Mouse (Mus musculus) kidney, embryonic 14.5 days (tissue): Measurements from ENCODE around the gene Atxn10. TPM values are rescaled to one million over a fixed set of nuclear protein-coding genes. Genes with fewer than 3 reads are reported as not detected.

Experiments
- ATAC-seq: fragments of 200-750 bp; cut with Nextera tagmentation; 2 replicates; pipeline ENCODE4 v1.8.0; 2017; ENCODE audit warnings: moderate number of reproducible peaks, mild to moderate bottlenecking, moderate TSS enrichment, moderate library complexity; ENCODE audit not compliant: low FRiP score, low TSS enrichment
- H3K27ac ChIP-seq: fragments of 300-500 bp; sonication (generic); 2 replicates; pipeline ENCODE4 v1.5.1; 2014; ENCODE audit warnings: low read depth, mild to moderate bottlenecking, low read length, moderate library complexity, mixed read lengths
- H3K27me3 ChIP-seq: fragments of 300-500 bp; sonication (generic); 2 replicates; pipeline ENCODE4 v1.6.1; 2014; ENCODE audit warnings: mild to moderate bottlenecking, low read length; ENCODE audit not compliant: control insufficient read depth, insufficient read depth
- H3K36me3 ChIP-seq: fragments of 300-500 bp; sonication (generic); 2 replicates; pipeline ENCODE4 v1.6.1; 2014; ENCODE audit warnings: low read length, mixed read lengths; ENCODE audit not compliant: control insufficient read depth, insufficient read depth
- H3K4me1 ChIP-seq: fragments of 300-500 bp; sonication (generic); 2 replicates; pipeline ENCODE4 v1.6.1; 2014; ENCODE audit warnings: low read length, mixed read lengths; ENCODE audit not compliant: control insufficient read depth, insufficient read depth
- H3K4me2 ChIP-seq: fragments of 300-500 bp; sonication (generic); replicated peaks from 2 replicates; pipeline ENCODE4 v1.6.1; 2014; ENCODE audit warnings: low read depth, mild to moderate bottlenecking, low read length
- H3K4me3 ChIP-seq: fragments of 300-500 bp; sonication (generic); 2 replicates; pipeline ENCODE4 v1.5.1; 2014; ENCODE audit warnings: mild to moderate bottlenecking, low read length
- H3K9ac ChIP-seq: fragments of 300-500 bp; sonication (generic); 2 replicates; pipeline ENCODE4 v1.6.1; 2014; ENCODE audit warnings: low read depth, mild to moderate bottlenecking, low read length, moderate library complexity
- H3K9me3 ChIP-seq: fragments of 300-500 bp; sonication (generic); 2 replicates; pipeline ENCODE4 v1.6.1; 2016; ENCODE audit warnings: low read length; ENCODE audit not compliant: control insufficient read depth
- WGBS: fragments of 180-500 bp; shearing (Covaris S2); extraction: QIAGEN DNeasy Blood & Tissue Kit; methylation state at CpG from one replicate; pipeline ENCODE4 v1.1.7; 2014; 5-methylcytosine and 5-hydroxymethylcytosine counted together
- polyA plus RNA-seq: library from polyadenylated mRNA; unstranded; fragments of >200 nt; fragmentation: Nextera tagmentation; extraction: Ambion mirVana; gene quantifications from 2 replicates; pipeline ENCODE4 v1.2.1, GENCODE M21; 2014

Atxn10 gene
- polyA plus RNA-seq, 1 experiment from 2014 or later, result 297 TPM

DNA sequence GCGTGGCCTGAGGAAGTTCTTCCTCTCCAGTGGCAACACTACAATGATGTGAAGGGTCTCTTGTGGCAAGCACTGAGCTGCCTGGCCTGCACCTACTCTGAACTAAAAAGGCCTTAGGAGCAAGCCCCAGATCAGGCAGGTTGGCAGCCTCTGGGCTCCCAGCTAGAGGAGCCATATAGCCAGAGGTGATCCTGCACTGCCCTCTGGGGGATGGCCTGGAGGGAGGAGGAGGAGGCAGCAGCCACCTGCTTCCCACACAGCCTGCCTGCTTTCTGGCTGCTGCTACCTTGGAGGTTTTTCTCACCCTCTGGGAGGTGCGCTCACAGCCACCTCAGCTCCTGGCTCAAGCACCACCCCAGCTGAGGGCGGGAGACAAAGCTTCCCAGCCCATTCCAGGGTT is 144.6 kb downstream of the Atxn10 start:
- 39% methylated on average over 3 of the region's 3 CpGs for WGBS
- Histone ChIP-seq H3K27ac (no peak overlapping the region), H3K4me3 (no peak overlapping the region), H3K36me3 (no peaks in the 10 kb centered on the region), H3K4me1 (no peaks in the 10 kb centered on the region), H3K4me2 (no peak overlapping the region), H3K9ac (no peak overlapping the region), H3K9me3 (no peaks in the 10 kb centered on the region), H3K27me3 (no peaks in the 10 kb centered on the region)
- ATAC-seq, result no peak

DNA sequence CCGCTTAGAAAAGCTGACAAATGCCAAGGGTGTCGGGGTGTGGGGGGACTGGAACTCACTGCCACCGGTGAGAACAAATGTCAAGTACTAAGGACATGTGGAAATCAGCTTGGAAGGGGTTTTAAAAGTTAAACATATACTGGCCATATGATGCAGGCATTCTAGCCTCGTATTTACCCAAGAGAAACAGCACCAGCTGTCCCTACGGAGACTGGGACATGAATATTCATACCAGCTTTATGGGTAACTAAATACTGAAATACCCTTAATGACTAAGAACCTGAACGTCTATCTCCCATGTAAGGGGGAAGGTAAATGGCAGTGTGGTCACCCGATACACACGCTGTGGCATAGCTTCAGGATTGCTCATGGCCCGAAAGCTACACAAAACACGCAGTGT is 152.9 kb downstream of the Atxn10 start:
- H3K9ac ChIP-seq, result no peak overlapping the region
- ATAC-seq, result no peak
- no peaks in the 10 kb centered on the region for H3K36me3 ChIP-seq
- H3K4me1 ChIP-seq, result no peaks in the 10 kb centered on the region
- no peak overlapping the region for H3K27ac ChIP-seq
- H3K4me3 ChIP-seq, result no peak overlapping the region
- WGBS, result 67% methylated on average over 10 of the region's 10 CpGs
- H3K4me2 ChIP-seq, result no peak overlapping the region
- H3K9me3 ChIP-seq, result no peaks in the 10 kb centered on the region
- no peaks in the 10 kb centered on the region; the same call in 1 of the 2 replicates for H3K27me3 ChIP-seq

DNA sequence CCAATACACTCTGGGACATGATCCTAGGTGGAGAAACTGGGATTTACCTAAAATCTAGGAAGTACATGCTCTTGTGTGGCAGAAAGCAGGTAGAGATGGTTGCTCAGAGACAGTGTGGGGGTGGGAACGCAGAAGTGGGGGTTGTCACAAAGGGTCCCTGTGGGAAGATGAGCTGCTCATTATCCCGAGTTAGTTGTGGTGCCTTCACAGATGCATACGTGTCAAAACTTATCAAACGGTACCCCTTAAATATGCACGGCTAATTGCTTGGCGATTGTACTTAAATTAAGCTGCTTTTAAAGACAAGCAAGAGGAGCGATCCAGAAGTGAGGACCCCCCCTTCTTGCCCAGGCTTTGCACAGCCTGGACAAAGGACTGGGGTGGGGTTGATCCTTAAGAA is 153.7 kb downstream of the Atxn10 start:
- no peak overlapping the region for H3K9ac ChIP-seq
- H3K4me2 ChIP-seq, result no peak overlapping the region
- H3K27me3 ChIP-seq, result no peaks in the 10 kb centered on the region; the same call in 1 of the 2 replicates
- no peak for ATAC-seq
- H3K4me1 ChIP-seq, result no peaks in the 10 kb centered on the region
- H3K36me3 ChIP-seq, result no peaks in the 10 kb centered on the region
- 79% methylated on average over 7 of the region's 7 CpGs for WGBS
- no peak overlapping the region for H3K4me3 ChIP-seq
- no peaks in the 10 kb centered on the region for H3K9me3 ChIP-seq
- no peak overlapping the region for H3K27ac ChIP-seq

DNA sequence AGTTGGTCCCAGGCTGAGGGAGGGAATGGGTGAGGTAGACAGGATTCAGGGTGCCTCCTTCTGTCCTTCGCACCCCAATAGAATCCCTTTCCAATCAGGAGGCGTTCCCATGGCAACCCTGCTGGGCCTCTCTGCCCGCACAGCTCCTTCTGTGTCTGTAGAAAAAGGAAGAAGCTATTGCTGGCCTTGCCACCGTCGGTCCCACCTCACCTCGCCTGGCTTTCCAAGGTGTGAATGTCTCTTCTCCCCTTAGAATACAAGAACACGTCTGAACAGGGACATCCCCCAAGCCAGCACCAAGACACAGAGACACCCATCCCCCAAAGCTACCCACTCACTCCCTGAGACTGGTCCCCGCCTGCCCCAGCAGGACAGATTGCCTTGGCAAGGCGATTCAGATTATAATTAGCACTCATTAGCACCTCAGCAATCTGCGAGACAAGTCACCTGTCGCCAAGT is 158.1 kb downstream of the Atxn10 start:
- Histone ChIP-seq H3K9me3 (no peaks in the 10 kb centered on the region), H3K4me3 (no peak overlapping the region), H3K9ac (no peak overlapping the region), H3K27ac (no peak overlapping the region), H3K27me3 (no peaks in the 10 kb centered on the region; the same call in 1 of the 2 replicates), H3K4me2 (no peak overlapping the region), H3K4me1 (0 out of 2 replicates have a peak, but pooled peaks cover 6% of the 10 kb centered on the region), H3K36me3 (no peaks in the 10 kb centered on the region)
- ATAC-seq, result no peak
- 15% methylated on average over 11 of the region's 11 CpGs for WGBS

DNA sequence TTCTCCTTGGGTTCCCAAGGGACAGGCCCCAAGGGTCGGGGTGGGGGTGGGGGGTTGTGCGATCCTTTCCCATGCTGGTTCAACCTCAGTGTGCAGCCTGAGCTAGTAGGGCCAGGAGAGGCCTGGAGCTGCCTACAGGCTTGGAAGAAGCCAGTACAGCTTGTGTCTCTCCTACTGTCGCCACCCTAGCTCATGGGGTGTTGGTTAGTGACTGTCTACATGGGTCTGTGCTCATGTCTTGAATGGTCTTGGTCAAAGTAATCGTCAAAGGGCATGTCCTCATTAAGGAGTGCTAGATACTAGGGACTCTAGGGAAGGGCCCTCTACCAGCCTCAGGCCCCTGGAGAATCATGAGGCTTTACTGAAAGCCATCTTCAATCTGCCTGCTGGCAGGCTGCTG is 161.5 kb downstream of the Atxn10 start:
- WGBS, result 81% methylated on average over 4 of the region's 4 CpGs
- H3K27me3 ChIP-seq, result no peaks in the 10 kb centered on the region; the same call in none of the 2 replicates
- H3K4me2 ChIP-seq, result no peak overlapping the region
- H3K4me3 ChIP-seq, result no peak overlapping the region
- no peaks in the 10 kb centered on the region for H3K36me3 ChIP-seq
- H3K4me1 ChIP-seq, result 0 out of 2 replicates have a peak, but pooled peaks cover 6% of the 10 kb centered on the region
- H3K27ac ChIP-seq, result no peak overlapping the region
- H3K9me3 ChIP-seq, result no peaks in the 10 kb centered on the region
- no peak for ATAC-seq
- no peak overlapping the region for H3K9ac ChIP-seq

DNA sequence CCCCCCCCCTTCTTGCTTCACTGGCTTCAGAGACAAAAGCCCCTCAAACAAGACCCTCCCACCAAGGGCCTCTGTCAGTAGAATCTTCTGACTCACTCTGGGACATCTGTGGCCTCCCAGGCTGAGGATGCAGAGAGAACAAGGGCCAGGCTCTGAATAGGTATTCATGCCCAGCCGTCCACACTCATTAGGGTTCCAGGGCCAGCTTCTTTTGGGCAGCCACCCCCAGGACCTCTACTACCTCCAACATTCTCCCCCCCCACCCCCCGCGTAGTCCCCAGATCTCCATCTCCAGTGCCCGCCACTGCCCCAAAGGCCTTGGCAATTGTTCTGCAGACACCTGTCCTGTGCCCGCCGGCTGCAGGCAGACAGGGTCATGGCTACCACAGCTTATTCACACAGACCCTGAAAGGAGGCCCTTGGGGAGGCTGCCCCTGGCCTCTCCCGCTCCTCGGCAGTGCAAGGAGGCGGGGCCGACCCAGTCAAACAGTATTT is 162.0 kb downstream of the Atxn10 start:
- 58% methylated on average over 10 of the region's 10 CpGs for WGBS
- Histone ChIP-seq H3K4me3 (no peak overlapping the region), H3K9me3 (no peaks in the 10 kb centered on the region), H3K27me3 (no peaks in the 10 kb centered on the region; the same call in none of the 2 replicates), H3K9ac (no peak overlapping the region), H3K27ac (no peak overlapping the region), H3K4me1 (0 out of 2 replicates have a peak, but pooled peaks cover 6% of the 10 kb centered on the region), H3K36me3 (no peaks in the 10 kb centered on the region), H3K4me2 (no peak overlapping the region)
- ATAC-seq, result no peak

DNA sequence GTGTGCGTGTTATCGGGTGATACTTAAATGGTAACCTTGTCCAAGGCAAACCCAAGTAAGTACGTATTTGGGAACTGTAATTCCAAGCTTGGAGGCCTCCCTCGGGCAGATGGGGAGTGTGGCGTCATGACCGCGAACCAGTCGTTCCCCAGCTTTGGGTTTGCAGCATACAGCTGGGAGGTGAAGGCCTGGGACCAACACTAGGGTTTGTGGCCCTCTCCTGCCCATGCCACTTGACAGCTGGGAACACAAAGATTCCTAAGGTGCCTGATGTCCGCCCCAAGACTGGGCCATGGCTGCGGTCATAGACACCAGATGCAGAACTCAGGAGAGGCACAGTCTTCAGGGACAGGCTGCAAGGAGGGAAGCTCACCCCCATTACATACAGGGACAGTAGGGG is 164.2 kb downstream of the Atxn10 start:
- ATAC-seq, result no peak
- no peak overlapping the region for H3K9ac ChIP-seq
- H3K4me2 ChIP-seq, result no peak overlapping the region
- no peak overlapping the region for H3K27ac ChIP-seq
- 83% methylated on average over 10 of the region's 10 CpGs for WGBS
- H3K36me3 ChIP-seq, result no peaks in the 10 kb centered on the region
- no peaks in the 10 kb centered on the region; the same call in none of the 2 replicates for H3K27me3 ChIP-seq
- H3K4me1 ChIP-seq, result 0 out of 2 replicates have a peak, but pooled peaks cover 6% of the 10 kb centered on the region
- no peaks in the 10 kb centered on the region for H3K9me3 ChIP-seq
- H3K4me3 ChIP-seq, result no peak overlapping the region

DNA sequence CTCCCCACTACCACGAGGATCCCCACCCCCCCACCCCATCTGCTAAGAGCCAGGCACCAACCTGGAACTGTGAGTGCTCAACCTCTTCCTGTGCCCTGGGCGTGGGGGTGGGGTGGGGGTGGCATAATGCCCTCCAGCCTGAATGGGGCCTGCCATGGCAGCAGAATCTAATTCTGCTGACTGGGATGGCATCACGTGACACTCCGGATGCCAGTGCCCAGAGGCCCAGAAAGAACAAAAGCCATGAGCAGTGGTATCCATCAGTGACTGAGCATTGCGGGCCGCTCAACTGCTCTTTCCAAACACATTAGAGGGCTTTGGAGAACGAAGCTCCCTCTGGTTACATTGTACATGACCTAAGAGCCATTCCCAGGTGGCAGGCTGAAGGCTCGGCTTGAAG is 167.1 kb downstream of the Atxn10 start, which contains the start of gene 7530416G11Rik:
TSS of gene 7530416G11Rik (minus strand) at position 101 of the 400 bp plus-strand sequence.
- ATAC-seq, result no peak

DNA sequence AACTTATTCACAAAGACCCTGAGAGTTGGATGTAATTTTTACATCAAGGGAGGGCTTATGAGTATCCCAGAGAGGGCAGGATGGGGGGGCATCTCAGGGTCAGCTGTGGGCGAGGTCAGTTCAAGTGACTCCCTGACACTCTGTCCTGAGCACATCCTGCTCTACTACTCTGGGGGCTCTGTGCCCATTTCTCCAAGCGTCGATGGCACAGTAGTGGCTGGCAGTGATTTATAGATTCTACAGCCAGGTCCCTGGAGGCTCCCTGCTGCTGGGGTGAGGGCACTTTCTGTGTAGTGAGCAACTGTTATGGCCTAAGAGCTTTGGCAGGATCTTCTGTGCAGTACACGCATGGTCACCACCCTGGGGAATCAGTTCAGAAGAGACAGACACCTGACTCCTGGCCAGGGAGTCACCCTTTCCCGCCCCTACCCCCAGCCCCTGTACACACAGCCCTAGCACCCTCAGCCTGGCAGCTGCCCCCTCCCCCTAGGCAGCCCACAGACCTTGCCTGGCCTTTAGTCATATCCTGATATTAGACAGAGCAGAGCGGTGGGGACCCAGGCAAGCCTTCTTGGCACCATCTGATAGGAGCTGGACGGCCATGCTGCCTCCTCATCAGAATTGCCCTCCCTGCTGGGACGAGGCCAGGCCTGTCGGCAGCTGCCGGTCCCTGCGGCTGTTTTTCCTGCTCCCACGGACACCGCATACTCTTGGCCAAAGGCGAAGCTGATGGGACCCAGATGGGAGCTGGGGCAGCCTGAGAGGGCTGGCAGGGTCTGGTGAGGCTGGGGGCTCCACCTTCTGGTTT is 169.3 kb downstream of the Atxn10 start:
- Histone ChIP-seq H3K4me1 (no peaks in the 10 kb centered on the region), H3K9ac (no peak overlapping the region), H3K4me3 (no peak overlapping the region), H3K27ac (no peak overlapping the region), H3K27me3 (no peaks in the 10 kb centered on the region; the same call in 1 of the 2 replicates), H3K4me2 (no peak overlapping the region), H3K9me3 (no peaks in the 10 kb centered on the region), H3K36me3 (no peaks in the 10 kb centered on the region)
- no peak for ATAC-seq
- 43% methylated on average over 14 of the region's 14 CpGs for WGBS

More for the DNA sequence above, 167.1 kb downstream of the Atxn10 start, which contains the start of gene 7530416G11Rik:
- no peak within 1 kb of the TSS for H3K4me2 ChIP-seq
- no peak within 1 kb of the TSS for H3K27ac ChIP-seq
- H3K4me1 ChIP-seq, result 0 out of 2 replicates have a peak, but pooled peaks cover under 1% of the 10 kb centered on the region
- H3K36me3 ChIP-seq, result no peaks in the 10 kb centered on the region
- H3K9ac ChIP-seq, result no peak within 1 kb of the TSS
- no peaks in the 10 kb centered on the region for H3K9me3 ChIP-seq
- H3K27me3 ChIP-seq, result no peaks in the 10 kb centered on the region; the same call in 1 of the 2 replicates
- no peak within 1 kb of the TSS for H3K4me3 ChIP-seq
- 88% methylated on average over 8 of the region's 8 CpGs for WGBS
